Mouse (Mus musculus): ENCODE measurements at regions not wholly inside any gene's neighbourhood (a gene's known extent, or its start where the extent isn't known, plus 50 kb on each side); places are given as distances from the start of the nearest gene placed in this dataset.
A peak's percentile ranks its signal among the peaks of the same experiment; 100 is the strongest.

DNA sequence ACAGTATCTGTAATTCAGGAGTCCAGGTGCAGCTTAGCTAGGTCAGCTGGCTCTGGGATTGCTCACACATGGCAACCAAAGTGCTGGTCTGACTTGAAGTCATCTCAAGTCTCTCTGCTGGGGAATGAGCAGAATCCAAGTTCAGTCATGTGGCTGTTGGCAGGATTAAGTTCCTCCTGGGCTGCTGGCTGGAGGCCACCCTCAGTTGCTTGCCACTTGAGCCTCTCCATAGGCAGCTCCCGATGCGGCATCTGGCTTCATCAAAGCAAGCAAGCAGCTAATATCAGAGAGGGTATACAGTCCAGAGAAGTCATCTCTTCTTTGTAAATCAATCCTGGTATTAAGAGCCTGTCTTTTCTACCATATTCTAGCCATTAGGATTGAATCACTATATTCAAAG, 714.3 kb downstream of the Nedd1 start:
- intact Hi-C loops (cut with DNase I): no loop called here
- DNase-seq (ENCODE audit: low spot score in 2 of 2): no peak

DNA sequence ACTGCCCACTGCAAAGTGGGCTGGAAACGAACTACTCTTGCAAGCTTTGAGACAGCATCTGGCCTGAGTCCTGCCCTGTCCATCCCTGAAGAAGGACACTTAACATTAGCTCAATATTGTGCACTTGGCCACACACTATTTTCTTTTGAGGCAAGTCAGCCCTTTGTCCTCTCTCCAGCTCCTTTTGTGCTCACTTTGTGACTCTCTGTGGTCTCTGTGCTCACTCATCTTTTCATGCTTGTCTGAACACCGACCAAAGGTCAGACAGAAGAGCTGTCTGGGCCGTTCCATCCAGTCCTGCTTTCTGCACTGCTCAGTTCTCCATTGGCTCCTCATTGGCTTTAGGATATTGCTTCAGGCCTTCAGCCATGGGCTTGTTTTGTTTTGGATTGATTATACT, 715.8 kb downstream of the Nedd1 start:
- no peak for DNase-seq (ENCODE audit: low spot score in 2 of 2)
- intact Hi-C loops (cut with DNase I): no loop called here

DNA sequence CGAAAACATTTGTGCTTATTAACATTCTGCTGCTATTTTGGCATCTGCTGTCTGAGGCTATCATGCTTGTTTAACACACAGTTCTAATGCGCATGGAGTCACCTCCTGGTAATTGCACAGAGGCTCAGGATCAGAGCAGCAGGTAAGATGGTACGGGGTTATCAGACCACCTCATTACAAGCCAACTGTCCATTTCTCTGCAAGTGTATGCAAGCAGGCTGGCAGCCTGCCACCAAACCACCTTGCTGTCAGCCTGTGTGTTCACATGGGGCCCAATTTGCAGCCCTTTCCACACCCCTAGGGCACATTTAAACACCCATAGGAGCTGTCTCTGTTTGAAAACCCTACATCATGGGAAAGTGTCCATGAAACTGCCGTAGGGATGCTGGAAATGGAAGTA, 731.2 kb downstream of the Nedd1 start:
- intact Hi-C loops (cut with DNase I): no loop called here

DNA sequence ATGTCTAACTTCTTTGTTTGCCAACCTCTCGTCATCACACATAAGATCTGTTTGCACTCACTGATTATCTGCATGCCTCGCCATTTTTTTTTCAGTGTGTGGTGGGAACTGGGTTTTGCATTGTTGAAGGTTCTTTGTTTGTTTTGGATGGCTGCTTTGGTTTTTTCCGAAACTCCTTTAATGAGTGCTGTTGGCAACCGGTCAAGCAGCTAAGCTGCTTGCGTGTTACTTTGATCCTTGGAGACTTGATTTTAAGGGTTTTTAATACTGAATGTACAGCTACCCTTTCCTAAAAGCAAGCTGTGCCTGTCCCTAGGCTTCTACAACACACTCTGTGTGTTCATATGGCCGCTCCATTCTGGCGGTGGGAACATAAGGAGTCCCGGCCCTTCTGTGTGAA, 733.9 kb downstream of the Nedd1 start:
- intact Hi-C loops (cut with DNase I): no loop called here
- peak in 1 of 2 experiments; percentile 23 for DNase-seq (ENCODE audit: low spot score in 2 of 2)

More for the DNA sequence above, 731.2 kb downstream of the Nedd1 start:
- DNase-seq (ENCODE audit: low spot score in 2 of 2): no peak

DNA sequence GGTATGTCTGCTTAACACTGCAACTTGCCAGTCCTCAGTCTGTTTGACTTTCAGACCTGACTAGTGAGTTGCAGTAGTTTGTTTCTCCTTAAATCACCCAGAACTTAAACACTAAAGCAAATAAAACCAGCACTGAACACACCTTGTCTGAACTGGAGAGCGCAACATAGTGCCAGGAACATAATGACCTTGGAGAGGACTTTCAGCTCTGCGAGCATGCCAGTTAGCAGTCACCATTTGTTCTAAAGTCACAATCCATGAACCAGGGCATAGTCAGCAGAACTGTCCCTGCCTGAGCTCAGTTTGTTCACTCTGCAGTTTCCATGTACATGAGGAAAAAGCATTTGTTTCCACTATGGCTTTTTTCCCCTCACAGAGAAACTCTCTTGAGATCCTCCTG, 742.4 kb downstream of the Nedd1 start:
- intact Hi-C loops (cut with DNase I): loop anchor here (10.0 kb wide), 1 partner anchor 435 kb away; no protein-coding TSS in a partner anchor
- no peak for DNase-seq (ENCODE audit: low spot score in 2 of 2)

DNA sequence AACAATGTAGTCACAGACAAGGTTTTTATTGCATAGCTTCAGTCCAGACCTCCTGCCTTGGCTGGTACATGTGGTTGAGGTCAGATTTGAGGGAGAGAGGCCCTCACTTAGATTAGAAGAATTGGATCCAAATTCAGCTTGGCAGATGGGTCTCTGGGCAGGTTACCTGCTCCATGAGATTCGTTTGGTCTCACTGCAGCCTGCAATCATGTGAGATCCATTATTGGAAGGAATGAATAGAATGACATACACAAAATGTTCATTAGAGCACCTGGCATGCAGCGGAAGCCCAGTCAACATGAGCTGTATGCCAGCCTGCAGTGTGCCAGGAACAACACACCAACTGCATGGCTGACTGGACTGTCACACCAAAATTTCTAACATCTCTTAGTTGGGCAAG, 750.3 kb downstream of the Nedd1 start:
- intact Hi-C loops (cut with DNase I): loop anchor here (10.0 kb wide), 1 partner anchor 427 kb away; no protein-coding TSS in a partner anchor
- no peak for DNase-seq (ENCODE audit: low spot score in 2 of 2)

DNA sequence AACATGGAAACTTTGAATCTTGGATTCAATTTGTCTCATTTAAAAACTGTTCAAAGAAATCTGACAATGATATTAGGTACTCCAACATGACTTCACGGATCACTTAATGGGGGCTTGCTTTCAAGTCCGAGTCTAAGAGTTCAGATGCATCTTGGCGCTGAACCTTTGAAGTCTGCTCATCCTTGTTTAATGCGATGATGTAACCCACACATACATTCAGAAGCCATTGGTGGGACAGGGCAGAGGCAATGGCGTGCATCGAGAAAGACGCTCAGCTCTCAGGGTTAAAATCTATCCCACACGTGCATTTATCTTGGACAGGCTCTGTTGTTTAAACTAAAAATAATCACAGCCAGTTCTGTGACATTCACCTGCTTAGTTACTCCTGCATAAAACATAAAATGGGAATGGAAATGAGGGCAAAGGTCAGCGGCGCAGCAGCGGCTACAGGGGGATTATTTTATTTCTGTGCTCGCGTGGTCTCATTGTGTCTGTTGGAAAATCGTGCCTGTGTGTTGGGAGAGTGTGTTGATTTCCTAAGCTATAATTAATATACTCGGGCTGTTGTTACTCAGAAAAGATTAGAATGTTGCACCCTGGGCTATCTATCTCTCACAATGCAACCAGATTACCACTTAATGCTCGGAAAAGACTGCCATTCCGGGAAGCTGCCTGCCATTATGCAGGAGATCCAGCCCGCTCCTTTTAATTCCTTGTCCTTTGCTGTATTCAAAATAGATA, 754.5 kb downstream of the Nedd1 start:
- no peak for DNase-seq (ENCODE audit: low spot score in 2 of 2)
- intact Hi-C loops (cut with DNase I): no loop called here

DNA sequence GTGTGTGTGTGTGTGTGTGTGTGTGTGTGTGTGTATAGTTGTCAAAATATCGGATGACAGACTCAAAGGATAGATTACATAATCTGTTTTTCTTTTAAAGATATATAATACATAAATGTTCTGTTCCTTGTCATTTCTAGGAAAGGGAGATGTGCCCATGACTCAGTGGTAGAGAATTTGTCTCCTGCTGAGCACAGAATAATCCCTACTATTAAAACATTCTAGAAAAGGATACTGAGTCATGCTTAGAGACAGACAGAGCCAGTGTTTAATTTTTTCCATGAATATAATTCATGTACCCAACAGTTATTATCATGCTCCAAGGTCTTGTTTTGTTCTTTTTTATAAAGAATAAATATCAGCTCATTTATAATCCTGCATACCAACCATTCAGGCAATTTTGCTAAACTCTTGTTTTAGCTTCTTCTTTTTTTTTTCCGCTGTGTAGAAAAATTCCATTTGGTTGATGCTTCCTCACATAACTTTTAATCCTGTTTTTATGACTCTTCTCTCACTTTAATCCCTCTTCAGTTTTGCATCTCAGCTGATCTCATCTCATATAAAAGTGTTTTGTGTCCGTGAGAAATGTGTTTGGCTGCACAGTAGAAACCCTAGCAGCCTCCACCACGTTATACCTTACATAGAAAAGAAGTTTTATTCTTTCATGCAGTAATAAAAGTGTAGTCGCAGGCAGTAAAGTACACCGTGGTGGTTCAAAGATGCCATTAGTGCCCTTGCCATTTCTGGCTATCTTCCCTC, 762.3 kb downstream of the Nedd1 start:
- no peak for DNase-seq (ENCODE audit: low spot score in 2 of 2)
- intact Hi-C loops (cut with DNase I): no loop called here

DNA sequence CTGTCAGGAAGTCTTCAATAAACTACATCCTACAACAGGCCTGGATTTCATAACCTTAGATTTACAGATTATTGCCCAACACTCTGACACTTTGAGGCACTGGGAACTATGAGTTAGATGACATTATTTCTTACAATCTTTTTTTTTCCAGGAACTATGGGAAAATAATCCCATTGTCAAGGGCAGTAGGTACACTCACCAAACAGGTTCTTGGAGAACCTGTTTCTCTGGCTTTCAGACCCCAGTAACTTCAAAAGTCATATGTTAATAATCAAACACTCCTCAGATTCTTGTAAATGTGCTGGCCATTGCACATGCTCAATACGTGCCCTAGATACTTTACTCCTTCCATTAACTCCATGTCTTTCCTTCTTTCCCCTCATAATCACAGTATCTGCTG, 769.1 kb downstream of the Nedd1 start:
- intact Hi-C loops (cut with DNase I): no loop called here
- DNase-seq (ENCODE audit: low spot score in 2 of 2): no peak

DNA sequence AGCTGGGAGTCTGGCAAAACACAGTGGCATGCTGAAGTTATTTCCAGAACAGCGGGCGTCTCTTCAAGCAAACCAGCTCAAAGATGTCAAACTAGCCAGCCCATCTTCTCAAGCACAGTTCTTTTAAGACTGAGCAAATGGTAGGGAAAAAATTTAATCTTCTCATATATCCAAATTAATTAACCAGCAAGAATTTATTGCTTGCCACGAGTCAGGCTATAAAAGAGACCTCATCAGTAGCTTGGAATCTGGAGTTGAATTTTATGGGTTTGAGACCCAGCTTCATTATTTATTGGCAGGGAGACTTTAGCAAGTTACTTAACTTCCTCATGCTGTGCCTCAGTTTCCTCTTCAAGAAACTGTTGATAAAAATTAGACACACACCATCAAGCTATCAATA, 742.5 kb upstream of the Tmpo start:
- DNase-seq (ENCODE audit: low spot score in 2 of 2): no peak
- intact Hi-C loops (cut with DNase I): no loop called here

DNA sequence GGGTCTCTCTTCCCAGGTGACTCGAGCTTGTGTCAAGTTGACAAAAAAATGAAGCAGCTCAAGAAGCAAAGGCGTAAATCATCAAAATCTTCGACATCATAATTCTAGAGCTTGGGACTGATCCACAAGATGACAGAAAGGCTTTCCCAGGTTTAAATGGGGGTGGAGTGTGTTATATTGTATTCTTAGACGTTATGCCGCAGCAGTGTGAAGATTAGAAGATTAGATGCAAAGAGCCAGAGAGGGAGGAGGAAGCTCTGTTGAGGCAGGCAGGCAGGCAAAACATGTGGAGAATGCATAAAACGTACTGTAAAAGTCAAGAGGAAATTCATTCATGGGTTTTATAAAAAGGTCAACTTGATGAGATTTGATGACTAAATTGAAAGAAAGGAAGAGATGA, 708.7 kb upstream of the Tmpo start:
- intact Hi-C loops (cut with DNase I): no loop called here
- DNase-seq (ENCODE audit: low spot score in 2 of 2): no peak

DNA sequence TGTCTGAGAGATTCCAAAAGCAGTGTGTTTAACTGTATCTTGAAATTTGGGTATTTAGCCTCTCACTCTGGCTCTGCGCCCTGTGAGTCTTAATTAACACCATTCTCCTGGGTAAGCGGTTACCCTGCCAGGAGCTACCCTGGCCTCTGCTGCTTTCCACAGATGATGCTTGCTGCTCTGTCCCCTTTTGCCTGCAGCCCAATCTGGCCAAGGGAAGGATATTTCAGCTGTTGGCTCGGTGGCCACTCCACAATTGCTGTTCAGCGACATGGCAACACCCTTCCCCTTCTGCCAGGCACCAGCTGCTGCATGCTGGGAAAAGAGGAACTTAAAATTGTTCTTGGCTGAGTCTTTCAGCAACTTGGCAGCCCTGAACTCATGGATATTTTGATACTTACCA, 707.4 kb upstream of the Tmpo start:
- intact Hi-C loops (cut with DNase I): no loop called here
- peak; percentile 33 to 40 for DNase-seq (ENCODE audit: low spot score in 2 of 2)

DNA sequence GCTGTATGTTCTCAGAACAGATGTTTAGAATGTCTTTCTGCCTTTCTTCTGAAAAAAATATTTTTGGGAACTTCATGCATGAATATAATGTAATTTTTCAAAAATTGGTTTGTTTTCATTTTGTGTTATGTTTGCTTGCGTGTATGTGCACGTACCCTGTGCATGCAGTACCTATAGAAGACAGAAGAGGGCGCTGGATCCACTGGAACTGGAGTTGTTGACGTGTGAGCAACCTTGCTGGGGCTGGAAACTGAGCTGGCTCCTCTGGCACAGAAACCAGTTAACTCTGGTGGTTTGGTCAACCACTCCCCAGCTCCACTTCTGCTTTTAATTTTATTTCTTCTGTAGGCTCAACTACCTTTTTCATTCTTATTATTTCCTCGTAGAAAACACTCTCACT, 702.0 kb upstream of the Tmpo start:
- peak in 1 of 2 experiments; percentile 22 for DNase-seq (ENCODE audit: low spot score in 2 of 2)
- intact Hi-C loops (cut with DNase I): no loop called here

DNA sequence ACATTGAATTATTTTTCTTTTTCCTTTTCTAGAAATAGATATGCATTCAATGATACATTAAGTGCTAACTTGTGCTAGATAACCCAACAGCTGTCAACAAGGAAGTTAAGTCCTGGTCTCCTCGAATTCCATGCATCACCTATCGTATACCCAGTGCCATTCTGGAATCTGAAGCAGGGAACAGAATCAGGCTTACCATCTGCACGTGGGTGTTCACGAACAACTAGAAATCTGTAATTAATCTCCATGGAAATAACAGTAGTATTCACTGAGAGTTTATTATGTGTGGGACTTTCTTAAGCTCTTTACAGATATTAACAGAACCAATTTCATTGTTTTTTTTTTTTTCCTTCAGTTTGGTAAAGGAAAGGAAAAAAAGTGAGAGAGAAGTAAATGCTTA, 701.4 kb upstream of the Tmpo start:
- DNase-seq (ENCODE audit: low spot score in 2 of 2): no peak
- intact Hi-C loops (cut with DNase I): no loop called here

DNA sequence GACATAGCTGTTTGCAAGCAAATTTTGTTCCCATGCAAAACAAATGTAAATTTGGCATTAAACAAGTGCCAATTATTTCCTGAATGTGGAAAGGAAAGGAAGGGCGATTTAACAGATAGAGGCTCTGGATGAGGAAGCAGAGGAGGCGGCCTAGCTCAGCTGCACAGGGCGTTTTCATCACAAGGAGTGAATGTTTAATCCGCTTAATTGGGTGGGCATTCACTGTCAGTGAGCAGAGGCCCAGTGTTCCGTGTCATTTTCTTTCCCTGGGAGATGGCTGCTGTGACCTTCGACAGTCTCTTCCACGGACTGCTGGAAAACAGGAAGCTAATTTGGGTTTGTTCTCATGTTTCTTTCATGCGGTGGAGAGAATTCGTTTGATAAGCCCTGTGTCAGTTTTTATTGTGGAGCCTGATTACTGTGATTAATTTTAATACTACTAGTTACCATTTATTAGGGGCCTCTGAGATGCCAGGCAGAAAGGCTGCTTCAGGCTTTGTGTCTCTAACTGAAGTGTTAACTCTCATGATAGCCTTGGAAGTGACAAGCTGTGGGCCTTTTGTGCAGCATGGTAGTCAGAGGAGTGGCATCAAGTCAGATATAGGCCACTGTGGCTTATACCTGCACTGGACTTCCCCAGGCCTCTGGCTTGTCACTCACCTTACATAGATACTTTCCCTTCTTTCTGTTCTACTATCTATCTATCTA, 700.6 kb upstream of the Tmpo start:
- intact Hi-C loops (cut with DNase I): no loop called here
- DNase-seq (ENCODE audit: low spot score in 2 of 2): no peak

DNA sequence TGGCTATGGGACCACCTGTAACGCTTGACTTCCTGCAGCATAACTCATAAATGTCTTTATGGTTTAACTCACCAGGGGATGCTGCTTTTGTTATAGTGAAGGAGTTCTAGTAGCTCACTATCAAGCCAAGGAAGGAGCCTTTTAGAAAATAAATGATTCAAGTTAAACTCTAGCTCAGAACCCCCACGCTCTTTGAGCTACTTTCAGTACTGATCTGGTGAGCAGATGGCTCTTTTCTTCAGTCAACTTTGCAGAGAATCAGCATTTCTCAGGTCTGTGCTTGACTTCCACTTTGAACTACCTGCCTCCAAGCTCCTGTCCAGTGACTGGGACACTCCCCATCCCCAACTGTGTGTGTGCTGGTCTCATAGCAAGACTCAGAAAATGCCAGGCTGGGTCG, 694.3 kb upstream of the Tmpo start:
- intact Hi-C loops (cut with DNase I): loop anchor here (10.0 kb wide), 1 partner anchor 581 kb away; no protein-coding TSS in a partner anchor
- DNase-seq (ENCODE audit: low spot score in 2 of 2): no peak

DNA sequence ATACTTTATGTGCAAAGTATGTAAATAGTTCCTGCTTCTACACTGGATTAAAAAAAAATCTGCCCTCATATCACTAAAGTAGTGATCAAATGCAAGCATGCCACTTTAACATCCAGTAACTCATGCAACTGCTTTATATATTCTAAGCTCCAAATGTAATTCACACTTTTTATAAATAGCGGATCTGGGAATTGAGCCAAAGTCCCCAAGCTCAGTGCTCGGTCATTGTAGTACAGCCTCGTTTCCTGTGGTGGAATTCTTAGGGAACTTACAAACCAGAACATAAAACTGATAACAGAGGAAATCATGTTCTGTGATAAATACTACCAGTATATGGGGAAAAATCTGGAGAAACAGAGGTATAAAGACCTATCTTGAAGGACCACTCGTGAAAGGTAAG, 690.1 kb upstream of the Tmpo start:
- DNase-seq (ENCODE audit: low spot score in 2 of 2): peak; percentile 48 to 76
- intact Hi-C loops (cut with DNase I): loop anchor here (10.0 kb wide), 1 partner anchor 576 kb away; no protein-coding TSS in a partner anchor

DNA sequence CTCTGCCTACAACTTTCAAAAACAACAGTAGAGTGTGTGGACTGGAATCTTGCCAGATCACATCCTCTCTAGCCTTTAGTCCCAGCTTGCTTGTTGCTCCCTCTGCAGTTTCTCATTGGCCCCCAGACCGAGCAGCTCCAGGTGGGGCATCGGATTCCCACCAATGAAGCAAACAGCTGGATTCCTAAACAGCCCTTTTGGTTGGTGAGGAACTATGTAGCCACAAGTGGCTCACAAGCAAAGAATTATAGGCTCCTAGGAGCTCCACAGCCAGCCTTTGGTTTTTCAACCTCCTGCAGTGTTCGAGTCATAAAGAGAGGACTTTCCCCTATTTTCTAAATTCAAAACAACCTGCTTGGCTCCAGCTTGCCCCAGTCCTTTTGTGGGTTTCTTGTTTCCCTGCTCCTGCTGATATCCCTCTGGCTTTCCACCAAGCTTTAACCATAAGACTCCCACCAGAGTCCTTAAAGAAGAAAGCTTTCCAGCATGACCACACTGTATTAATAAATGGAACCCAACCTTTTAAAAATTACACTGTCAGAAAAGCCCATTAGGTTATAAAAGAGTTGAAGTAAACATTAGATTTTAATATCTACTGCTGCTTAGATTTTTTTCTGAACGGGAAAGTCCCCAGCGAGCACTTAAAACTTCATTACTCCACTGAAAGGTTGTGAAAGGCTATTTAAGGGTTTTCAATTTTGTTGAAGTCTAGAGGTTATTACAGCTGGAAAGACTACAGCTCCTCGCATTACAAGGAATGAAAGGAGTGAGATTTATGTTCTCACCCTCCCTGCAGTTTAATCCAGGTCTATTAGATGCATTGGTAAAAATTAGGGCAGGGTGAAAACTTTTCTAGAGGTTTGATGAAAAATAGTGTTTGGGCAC, 677.8 kb upstream of the Tmpo start:
- DNase-seq (ENCODE audit: low spot score in 2 of 2): no peak
- intact Hi-C loops (cut with DNase I): no loop called here

DNA sequence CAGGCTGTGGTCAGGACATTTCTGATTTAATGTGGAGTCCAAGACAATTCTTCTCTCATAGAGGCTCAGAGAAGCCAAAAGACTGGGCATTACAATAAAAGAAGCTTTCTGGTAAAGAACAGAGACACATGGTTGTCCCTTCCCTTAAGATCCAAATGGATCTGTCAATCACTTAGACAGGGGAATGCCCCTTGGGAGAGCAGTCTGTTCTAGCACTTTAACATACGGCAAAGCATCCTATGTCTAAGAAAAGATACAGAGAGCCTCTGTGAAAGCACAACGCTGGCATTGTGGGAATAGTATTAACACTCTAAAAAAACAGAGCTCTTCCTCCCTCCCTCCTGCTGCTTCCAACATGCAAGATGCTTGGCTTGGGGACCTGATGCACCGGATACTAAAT, 646.0 kb upstream of the Tmpo start:
- peak in 1 of 2 experiments; percentile 20 for DNase-seq (ENCODE audit: low spot score in 2 of 2)
- intact Hi-C loops (cut with DNase I): no loop called here
